Mouse (Mus musculus) C2C12 (cell line): ENCODE results near the gene Bglap2.

Experiments used
- CEBPB ChIP-seq: IDR thresholded peaks from one replicate; pipeline ENCODE4 v1.6.1; 2011; ENCODE audit warnings: low read depth, mild to moderate bottlenecking, control low read depth, moderate library complexity
- CTCF ChIP-seq: IDR thresholded peaks from one replicate; pipeline ENCODE4 v1.5.1; 2011; ENCODE audit not compliant: control insufficient read depth, insufficient read depth, insufficient read length
- MAX ChIP-seq: IDR thresholded peaks from one replicate; pipeline ENCODE4 v1.6.1; 2011; ENCODE audit warnings: mild to moderate bottlenecking, control low read depth
- MYOD1 ChIP-seq: IDR thresholded peaks from one replicate; pipeline ENCODE4 v1.6.1; 2011; ENCODE audit warnings: low read depth; ENCODE audit not compliant: control insufficient read depth, insufficient read length
- MYOG ChIP-seq: IDR thresholded peaks from one replicate; pipeline ENCODE4 v1.6.1; 2011; ENCODE audit not compliant: control insufficient read depth, insufficient read length; ENCODE audit errors: extremely low read depth
- USF1 ChIP-seq: IDR thresholded peaks from one replicate; pipeline ENCODE4 v1.6.1; 2011; ENCODE audit warnings: low read depth, mild to moderate bottlenecking, control low read depth, moderate library complexity

GRCm38 (mm10) chr3:88418016-88418415, 39.5 kb upstream of the Bglap2 start:
- TF ChIP-seq CTCF (no peak), MAX (no peak), USF1 (no peak), CEBPB (no peak), MYOG (no peak), MYOD1 (no peak)
